Mouse (Mus musculus) lung, embryonic 14.5 days (tissue): Measurements from ENCODE around the gene Cux1. TPM values are rescaled to one million over a fixed set of nuclear protein-coding genes. Genes with fewer than 3 reads are reported as not detected.
"Not testable (repeated sequence)": the region's sequence is repeated elsewhere in the genome, so short reads cannot be mapped to it uniquely, and the experiment has no call there.

Source experiments
- ATAC-seq: fragments of 200-750 bp; cut with Nextera tagmentation; 2 replicates; pipeline ENCODE4 v1.8.0; 2017; ENCODE audit warnings: mild to moderate bottlenecking, moderate TSS enrichment, moderate library complexity; ENCODE audit not compliant: insufficient read depth
- DNase-seq: peaks from one replicate; pipeline ENCODE4 v3.0.0-alpha.2; 2015
- H3K27ac ChIP-seq: fragments of 300-500 bp; sonication (generic); 2 replicates; pipeline ENCODE4 v1.5.1; 2014; ENCODE audit warnings: low read depth, mild to moderate bottlenecking, moderate library complexity
- H3K27me3 ChIP-seq: fragments of 300-500 bp; sonication (generic); 2 replicates; pipeline ENCODE4 v1.6.1; 2014; ENCODE audit warnings: low read length, control low read depth; ENCODE audit not compliant: insufficient read depth
- H3K36me3 ChIP-seq: fragments of 300-500 bp; sonication (generic); 2 replicates; pipeline ENCODE4 v1.6.1; 2014; ENCODE audit warnings: control low read depth; ENCODE audit not compliant: insufficient read depth
- H3K4me1 ChIP-seq: fragments of 300-500 bp; sonication (generic); 2 replicates; pipeline ENCODE4 v1.6.1; 2014; ENCODE audit warnings: antibody characterized with exemption, control low read depth; ENCODE audit not compliant: insufficient read depth
- H3K4me2 ChIP-seq: fragments of 300-500 bp; sonication (generic); 2 replicates; pipeline ENCODE4 v1.6.1; 2014; ENCODE audit warnings: mild to moderate bottlenecking
- H3K4me3 ChIP-seq: fragments of 300-500 bp; sonication (generic); 2 replicates; pipeline ENCODE4 v1.5.1; 2014; ENCODE audit warnings: low read depth, low read length
- H3K9ac ChIP-seq: fragments of 300-500 bp; sonication (generic); 2 replicates; pipeline ENCODE4 v1.6.1; 2014
- H3K9me3 ChIP-seq: fragments of 300-500 bp; sonication (generic); 2 replicates; pipeline ENCODE4 v1.6.1; 2016; ENCODE audit warnings: low read depth, low read length, control low read depth
- CTCF ChIP-seq: IDR thresholded peaks from 2 replicates; pipeline ENCODE4 v1.5.1; 2016; ENCODE audit warnings: antibody characterized with exemption, low read depth
- WGBS: fragments of 180-500 bp; shearing (Covaris S2); extraction: QIAGEN DNeasy Blood & Tissue Kit; methylation state at CpG from one replicate; pipeline ENCODE4 v1.1.7; 2014; 5-methylcytosine and 5-hydroxymethylcytosine counted together
- polyA plus RNA-seq: library from polyadenylated mRNA; unstranded; fragments of >200 nt; fragmentation: Nextera tagmentation; extraction: Ambion mirVana; gene quantifications from 2 replicates; pipeline ENCODE4 v1.2.1, GENCODE M21; 2014

Gene Cux1
- polyA plus RNA-seq, 1 experiment from 2014 or later: 104 TPM

GRCm38 (mm10) chr5:136474086-136474485 is 93.2 kb downstream of the Cux1 start:
- Histone ChIP-seq H3K4me3 (no peak overlapping the region), H3K36me3 (0 out of 2 replicates have a peak, but pooled peaks cover 8% of the 10 kb centered on the region), H3K9me3 (no peaks in the 10 kb centered on the region), H3K4me2 (no peak overlapping the region), H3K9ac (no peak overlapping the region), H3K4me1 (peaks cover 10% of the 10 kb centered on the region; the same call in 1 of the 2 replicates), H3K27ac (no peak overlapping the region), H3K27me3 (no peaks in the 10 kb centered on the region)
- WGBS: 33% methylated on average over 3 of the region's 3 CpGs
- DNase-seq: no peak
- no peak for ATAC-seq
- TF ChIP-seq CTCF: no peak

- peak overlapping the region; percentile 58 for H3K27ac ChIP-seq
- no peaks in the 10 kb centered on the region for H3K27me3 ChIP-seq
- ATAC-seq: peak; percentile 72
- TF ChIP-seq CTCF: no peak
- 18% methylated on average over 6 of the region's 6 CpGs for WGBS
- no peaks in the 10 kb centered on the region for H3K9me3 ChIP-seq
- H3K4me3 ChIP-seq: no peak overlapping the region
- peak; percentile 55 for DNase-seq
- no peak overlapping the region for H3K9ac ChIP-seq
- H3K36me3 ChIP-seq: 0 out of 2 replicates have a peak, but pooled peaks cover 8% of the 10 kb centered on the region
- peaks cover 17% of the 10 kb centered on the region; the same call in 1 of the 2 replicates for H3K4me1 ChIP-seq
- H3K4me2 ChIP-seq: 0 out of 2 replicates have a peak overlapping the region, but pooled peaks have one; percentile 1
These were observed 94.0 kb downstream of the Cux1 start for GRCm38 (mm10) chr5:136473337-136473736.

GRCm38 (mm10) chr5:136472846-136473245 is 94.4 kb downstream of the Cux1 start:
- peak; percentile 59 for DNase-seq
- H3K4me3 ChIP-seq: no peak overlapping the region

GRCm38 (mm10) chr5:136470985-136471735 is 96.1 kb downstream of the Cux1 start:
- H3K9ac ChIP-seq, H3K36me3 ChIP-seq, H3K27ac ChIP-seq, H3K27me3 ChIP-seq, H3K4me2 ChIP-seq, H3K4me3 ChIP-seq, H3K9me3 ChIP-seq, ATAC-seq: not testable (repeated sequence)
- peak; percentile 50 for DNase-seq
- H3K4me1 ChIP-seq: peaks cover 28% of the 10 kb centered on the region
- 41% methylated on average over 2 of the region's 2 CpGs for WGBS

More at GRCm38 (mm10) chr5:136472846-136473245, 94.4 kb downstream of the Cux1 start:
- 0 out of 2 replicates have a peak, but pooled peaks cover 8% of the 10 kb centered on the region for H3K36me3 ChIP-seq
- peak; percentile 64; the same call in 1 of the 2 replicates for ATAC-seq
- no peak for TF ChIP-seq CTCF
- peaks cover 22% of the 10 kb centered on the region for H3K4me1 ChIP-seq
- no peaks in the 10 kb centered on the region for H3K9me3 ChIP-seq
- WGBS: 40% methylated on average over 6 of the region's 6 CpGs
- H3K27ac ChIP-seq: peak overlapping the region; percentile 65; the same call in 1 of the 2 replicates
- H3K9ac ChIP-seq: no peak overlapping the region
- H3K27me3 ChIP-seq: no peaks in the 10 kb centered on the region
- peak overlapping the region; percentile 8; the same call in 1 of the 2 replicates for H3K4me2 ChIP-seq

GRCm38 (mm10) chr5:136469301-136469700 is 98.0 kb downstream of the Cux1 start:
- DNase-seq: no peak
- no peak for ATAC-seq
- TF ChIP-seq CTCF: no peak
- 0 out of 2 replicates have a peak, but pooled peaks cover 2% of the 10 kb centered on the region for H3K36me3 ChIP-seq
- H3K4me1 ChIP-seq: peaks cover 45% of the 10 kb centered on the region
- H3K27ac ChIP-seq: no peak overlapping the region
- 67% methylated on average over 1 of the region's 1 CpGs for WGBS
- H3K4me3 ChIP-seq: no peak overlapping the region
- no peaks in the 10 kb centered on the region for H3K27me3 ChIP-seq
- no peaks in the 10 kb centered on the region for H3K9me3 ChIP-seq
- H3K9ac ChIP-seq: no peak overlapping the region
- no peak overlapping the region for H3K4me2 ChIP-seq

GRCm38 (mm10) chr5:136467360-136467999 is 99.8 kb downstream of the Cux1 start:
- DNase-seq (peak; percentile 78), ATAC-seq (peak; percentile 79; the same call in 1 of the 2 replicates)
- Histone ChIP-seq H3K9ac (no peak overlapping the region), H3K27ac (peak overlapping the region; percentile 13; the same call in 1 of the 2 replicates), H3K4me3 (no peak overlapping the region), H3K36me3 (0 out of 2 replicates have a peak, but pooled peaks cover 2% of the 10 kb centered on the region), H3K27me3 (no peaks in the 10 kb centered on the region), H3K4me2 (no peak overlapping the region), H3K4me1 (peaks cover 43% of the 10 kb centered on the region), H3K9me3 (no peaks in the 10 kb centered on the region)
- TF ChIP-seq CTCF: peak; percentile 24; the same call in 1 of the 2 replicates
- WGBS: 10% methylated on average over 6 of the region's 8 CpGs
